Mouse (Mus musculus) adrenal gland, adult (tissue): ENCODE measurements at regions not wholly inside any gene's neighbourhood (a gene's known extent, or its start where the extent isn't known, plus 50 kb on each side); places are given as distances from the start of the nearest gene placed in this dataset.

Experiments
- DNase-seq, 2 experiments: peaks; one replicate each; pipeline ENCODE4 v3.0.0; 2022 to 2023; ENCODE audit warnings: low spot score in 1 of 2; ENCODE audit not compliant: inconsistent age in 2 of 2

DNA sequence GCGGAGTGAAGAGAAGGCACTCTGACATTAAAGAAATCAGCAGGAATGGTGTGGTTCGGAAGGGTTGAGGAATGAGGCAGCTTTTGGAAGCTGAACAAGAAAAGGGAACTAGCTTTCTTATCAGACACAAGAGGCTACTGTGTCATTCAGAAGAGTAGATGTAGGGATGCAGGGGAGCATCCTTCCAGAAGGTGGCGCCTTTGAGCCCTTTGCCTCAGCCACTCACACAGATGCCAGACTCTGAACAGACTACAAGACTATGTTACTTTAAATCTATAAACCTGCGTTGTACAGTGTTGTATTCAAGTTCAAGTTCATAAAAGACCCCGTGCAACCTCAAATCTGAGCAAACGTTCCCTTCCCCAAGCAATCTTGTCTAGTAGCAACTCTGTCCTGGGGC is 128.9 kb downstream of the Kap start:
- DNase-seq, result peak in 1 of 2 experiments; percentile 30

GRCm38 (mm10) chr6:133706712-133707111 is 146.8 kb downstream of the Kap start:
- peak; percentile 12 to 71 for DNase-seq

- DNase-seq, result peak in 1 of 2 experiments; percentile 22
These were observed 151.9 kb downstream of the Kap start for GRCm38 (mm10) chr6:133701625-133702024.
